Mouse (Mus musculus): ENCODE results near the gene Olfr975. TPM values are rescaled to one million over a fixed set of nuclear protein-coding genes. Genes with fewer than 3 reads are reported as not detected.
"Not testable (repeated sequence)": the region's sequence is repeated elsewhere in the genome, so short reads cannot be mapped to it uniquely, and the experiment has no call there.

Gene Olfr975
- not detected for total RNA-seq (2021)
- long read RNA-seq, experiment 1: 0 reads
- long read RNA-seq, experiment 2: 0 reads

DNA sequence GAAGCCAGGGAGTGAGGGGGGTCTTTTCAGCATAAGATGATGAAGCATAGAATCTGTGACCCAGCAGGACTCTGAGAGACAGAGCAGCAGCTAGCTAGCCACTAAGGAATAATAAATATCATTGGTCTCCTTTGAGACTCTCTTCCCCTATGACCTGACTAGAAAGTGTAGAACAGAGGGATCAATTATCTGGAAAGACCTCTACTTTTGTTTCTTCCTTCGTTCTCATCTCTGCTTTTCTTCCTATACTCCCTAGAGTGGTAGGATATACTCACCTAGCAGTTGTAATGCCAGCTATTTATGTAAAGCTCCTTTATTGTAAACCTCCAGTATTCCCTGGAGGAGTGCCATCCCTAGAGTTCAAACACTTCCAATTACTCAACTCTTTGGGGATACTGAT is at the start of gene Olfr975:
TSS of gene Olfr975 (minus strand) at position 101 of the 400 bp plus-strand sequence.
- DNase-seq: no peak

DNA sequence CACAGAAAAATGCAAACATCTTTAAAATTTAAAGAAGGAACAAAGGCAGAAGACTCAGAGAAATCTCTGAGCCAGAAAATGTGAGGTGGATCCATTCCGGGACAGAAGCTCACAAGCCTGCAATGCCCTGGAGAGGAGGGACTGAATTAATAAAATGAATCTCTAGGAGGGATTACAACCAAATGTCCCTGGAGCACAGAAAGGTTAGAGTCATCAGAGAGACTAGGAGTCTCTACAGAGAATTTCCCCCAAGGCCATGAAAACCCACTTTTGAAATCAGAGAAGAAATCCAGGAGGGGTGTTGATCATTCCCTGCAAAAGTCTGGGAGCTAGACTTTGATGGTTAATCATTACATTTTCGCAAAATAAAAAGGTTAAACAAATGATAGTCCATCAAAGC is 40.0 kb upstream of the Olfr975 start, which contains the start of gene Olfr978:
TSS of gene Olfr978 (plus strand) at position 301 of the 400 bp plus-strand sequence.
- DNase-seq: no peak

DNA sequence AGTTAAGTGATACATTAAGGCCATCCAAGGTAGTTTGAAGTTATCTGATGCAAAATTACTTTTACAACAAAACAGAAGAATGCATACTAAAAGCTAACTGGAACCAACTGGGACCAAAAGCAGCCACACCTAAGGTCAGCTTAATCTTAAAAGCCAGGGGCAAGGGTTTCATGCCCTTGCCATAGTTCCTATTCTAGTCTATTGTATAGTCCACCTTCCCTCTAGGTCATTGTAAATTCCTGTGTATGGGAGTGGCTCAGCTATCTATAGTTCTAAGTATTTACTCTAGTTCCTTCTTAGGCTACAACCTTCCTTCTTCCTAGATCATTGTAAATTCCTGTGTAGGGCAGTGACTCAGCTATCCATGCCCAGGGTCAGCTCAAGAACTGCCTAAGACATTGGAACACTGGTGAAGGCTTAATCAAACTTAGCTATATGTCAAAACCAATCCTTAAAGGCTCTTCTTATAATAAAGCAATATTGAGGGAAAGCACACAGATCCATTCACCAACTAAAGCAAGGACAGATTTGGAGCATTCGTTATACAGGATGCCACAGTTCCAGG is 24.8 kb upstream of the Olfr975 start:
- not testable (repeated sequence) for DNase-seq

DNA sequence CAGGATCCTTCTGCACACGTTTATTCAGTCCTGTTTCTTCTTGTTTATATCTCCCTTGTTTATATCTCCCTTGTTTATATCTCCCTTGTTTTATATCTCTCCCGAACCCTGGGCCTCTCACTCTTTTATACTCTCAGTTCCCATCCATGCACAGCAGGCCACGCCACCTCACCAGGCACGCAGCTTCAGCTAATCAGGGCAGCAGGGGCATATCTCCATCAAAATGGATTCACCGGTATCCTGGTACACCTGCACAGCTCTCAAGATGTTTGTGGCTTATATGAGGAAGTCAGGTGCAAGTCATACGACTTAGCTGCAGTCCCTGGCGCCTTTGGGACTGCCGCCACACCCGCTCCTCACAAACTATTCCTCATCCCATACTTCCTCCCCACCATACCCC is 9.2 kb upstream of the Olfr975 start, which contains the start of gene Olfr976:
TSS of gene Olfr976 (minus strand) at position 101 of the 400 bp plus-strand sequence.
- DNase-seq: not testable (repeated sequence)

DNA sequence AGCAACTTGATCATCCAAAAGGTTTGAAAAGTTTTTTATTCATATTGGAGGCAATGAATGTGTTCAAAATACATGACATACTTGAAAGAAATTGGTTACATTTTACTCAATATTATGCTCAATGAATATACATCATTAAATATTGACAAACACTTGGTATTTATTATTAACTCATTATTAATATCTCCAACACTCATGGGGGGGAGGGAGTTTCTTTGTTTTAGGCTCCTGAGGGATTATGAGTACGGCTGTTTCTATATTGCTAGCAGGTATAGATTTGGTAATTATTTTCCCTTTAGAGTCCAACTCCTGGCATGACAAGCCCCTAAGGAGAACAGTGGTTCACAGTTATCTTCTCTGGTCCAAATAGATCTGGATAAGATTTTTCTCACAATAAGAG is 14.6 kb downstream of the Olfr975 start, which contains the start of gene Olfr974:
TSS of gene Olfr974 (plus strand) at position 301 of the 400 bp plus-strand sequence.
- DNase-seq: no peak

DNA sequence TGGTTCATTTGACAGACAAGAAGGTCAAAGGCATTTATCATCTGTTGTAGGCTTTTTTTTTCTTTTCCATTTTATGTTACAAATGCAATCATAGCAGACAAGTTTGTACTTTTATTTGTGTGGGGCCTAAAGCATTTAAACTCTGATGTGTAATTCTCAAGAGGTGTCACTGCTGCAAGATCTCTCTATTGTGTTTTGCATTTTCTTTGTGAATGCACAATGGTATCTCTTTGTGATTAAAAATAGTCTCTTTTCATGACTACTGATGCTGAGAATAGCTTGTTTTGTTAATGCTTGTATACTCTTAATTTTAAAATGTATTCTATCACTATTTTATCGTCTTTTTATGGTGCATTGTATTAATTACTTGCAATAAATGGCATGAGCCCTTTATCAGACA is 23.0 kb downstream of the Olfr975 start:
- not testable (repeated sequence) for DNase-seq

DNA sequence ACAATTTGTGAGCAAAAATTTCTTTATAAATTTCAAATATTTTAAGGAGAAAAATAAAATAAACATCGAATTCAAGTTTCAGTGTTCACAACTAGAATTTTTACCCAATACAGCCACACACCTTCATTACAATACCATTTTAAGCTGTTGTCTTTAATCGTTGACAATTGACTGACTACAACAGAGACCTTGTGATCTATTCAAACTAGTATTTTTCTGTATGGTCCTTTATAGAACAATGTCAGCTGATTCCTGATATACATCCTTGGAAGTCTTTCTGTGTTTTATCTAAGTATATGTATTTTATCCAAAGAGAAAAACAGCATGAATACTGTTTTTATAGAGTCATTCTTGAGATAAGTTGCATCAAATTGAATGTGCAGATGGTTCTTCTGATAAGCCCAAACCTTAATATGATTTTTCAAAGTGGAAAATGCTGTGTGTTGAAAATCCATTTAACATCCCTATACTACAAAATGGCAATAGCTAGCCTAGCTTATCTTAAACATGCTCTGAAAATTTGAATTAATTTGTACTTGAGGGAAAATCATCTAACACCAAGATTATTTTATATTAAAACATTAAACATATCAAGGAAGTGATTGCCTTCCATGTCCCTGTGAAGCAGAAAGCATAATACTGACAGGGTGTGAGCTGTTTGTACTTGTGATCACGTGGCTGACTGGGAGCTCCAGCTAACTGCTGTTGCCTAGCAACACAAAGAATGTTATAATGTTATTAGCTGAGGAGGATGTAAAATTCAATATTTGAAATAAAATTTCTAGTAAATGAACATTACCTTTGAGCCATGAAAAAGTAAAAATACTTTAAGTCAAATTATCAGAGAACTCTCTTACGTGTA is 23.6 kb downstream of the Olfr975 start:
- DNase-seq: not testable (repeated sequence)

DNA sequence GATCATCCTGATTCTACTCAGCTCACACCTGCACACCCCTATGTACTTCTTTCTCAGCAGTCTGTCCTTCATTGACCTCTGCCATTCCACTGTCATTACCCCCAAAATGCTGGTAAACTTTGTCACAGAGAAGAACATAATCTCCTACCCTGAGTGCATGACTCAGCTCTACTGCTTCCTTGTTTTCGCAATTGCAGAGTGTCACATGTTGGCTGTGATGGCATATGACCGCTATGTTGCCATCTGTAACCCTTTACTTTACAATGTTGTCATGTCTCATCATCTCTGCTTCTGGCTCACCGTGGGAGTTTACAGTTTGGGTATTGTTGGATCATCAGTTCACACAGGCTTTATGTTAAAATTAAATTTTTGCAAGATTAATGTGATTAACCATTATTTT is 41.9 kb downstream of the Olfr975 start:
- no peak for DNase-seq

DNA sequence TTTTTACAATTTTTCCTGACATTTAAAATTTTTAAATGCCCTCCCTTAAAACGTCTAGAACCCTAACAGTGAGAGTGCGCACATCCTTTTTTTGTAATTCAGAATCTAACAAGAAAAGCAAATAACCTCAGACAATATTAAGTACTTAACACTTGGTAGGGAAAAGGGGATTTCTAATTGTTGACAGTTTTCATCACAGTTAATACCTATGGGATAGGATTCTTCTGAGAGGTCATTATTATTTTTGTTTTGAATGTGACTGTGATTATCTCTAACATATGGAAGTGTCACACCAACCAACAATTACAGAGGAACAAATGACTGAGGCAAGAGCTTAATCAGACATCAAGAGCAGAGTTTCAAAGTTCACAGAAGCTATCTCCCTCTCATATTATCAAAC is 44.8 kb downstream of the Olfr975 start, which contains the start of gene Olfr229:
TSS of gene Olfr229 (plus strand) at position 301 of the 400 bp plus-strand sequence.
- no peak for DNase-seq

DNA sequence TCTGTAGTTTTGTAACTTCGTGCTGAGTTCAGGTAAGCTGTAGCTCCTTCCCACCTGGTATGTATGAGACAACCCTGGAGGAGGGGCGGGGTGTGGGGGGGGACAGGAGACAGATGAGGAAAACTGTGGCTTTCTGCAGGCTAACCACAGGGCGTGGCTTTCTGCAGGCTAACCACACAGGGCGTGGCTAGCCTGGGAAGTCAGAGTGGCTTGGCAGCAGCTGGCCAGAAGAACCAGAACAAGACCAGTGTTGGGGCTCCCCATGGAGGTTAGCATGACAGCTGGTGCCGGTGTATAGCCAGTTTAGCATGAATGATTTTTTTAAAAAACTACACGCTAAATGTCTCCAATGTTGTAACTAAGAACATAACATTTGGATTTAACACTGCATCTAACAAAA is 46.7 kb downstream of the Olfr975 start:
- no peak for DNase-seq

Other genes starting within 250 kb of the Olfr975 start
- gene Olfr149, start 244.9 kb downstream of the Olfr975 start, total RNA-seq (2021): not detected
- not detected for gene Olfr965, start 240.7 kb downstream of the Olfr975 start, total RNA-seq (2021)
- not detected for gene Olfr150, start 221.1 kb downstream of the Olfr975 start, total RNA-seq (2021)
- gene Olfr967, start 205.8 kb downstream of the Olfr975 start, total RNA-seq (2021): not detected
- not detected for gene Olfr968, start 168.8 kb downstream of the Olfr975 start, total RNA-seq (2021)
- not detected for gene Olfr969, start 161.1 kb downstream of the Olfr975 start, total RNA-seq (2021)
- not detected for gene Olfr970, start 143.2 kb downstream of the Olfr975 start, total RNA-seq (2021)
- gene Olfr971, start 115.2 kb downstream of the Olfr975 start, total RNA-seq (2021): not detected
- gene Olfr972, start 85.6 kb downstream of the Olfr975 start, total RNA-seq (2021): not detected
- gene Olfr229, start 44.7 kb downstream of the Olfr975 start, total RNA-seq (2021): not detected
- gene Olfr974, start 14.5 kb downstream of the Olfr975 start, total RNA-seq (2021): not detected
- not detected for gene Olfr976, start 9.1 kb upstream of the Olfr975 start, total RNA-seq (2021)
- not detected for gene Olfr978, start 40.1 kb upstream of the Olfr975 start, total RNA-seq (2021)
- not detected for gene Olfr979, start 51.4 kb upstream of the Olfr975 start, total RNA-seq (2021)
- not detected for gene Olfr980, start 57.5 kb upstream of the Olfr975 start, total RNA-seq (2021)
- gene Olfr981, start 69.4 kb upstream of the Olfr975 start, total RNA-seq (2021): not detected
- gene Olfr982, start 121.8 kb upstream of the Olfr975 start, total RNA-seq (2021): not detected
- gene Olfr983, start 141.5 kb upstream of the Olfr975 start, total RNA-seq (2021): not detected
- gene Olfr984, start 162.2 kb upstream of the Olfr975 start, total RNA-seq (2021): not detected
- gene Olfr985, start 178.1 kb upstream of the Olfr975 start, total RNA-seq (2021): not detected
- not detected for gene Tmem225, start 196.1 kb upstream of the Olfr975 start, total RNA-seq (2021)
- gene Olfr986, start 228.9 kb upstream of the Olfr975 start, total RNA-seq (2021): not detected
- gene Zfp202, start 240.3 kb upstream of the Olfr975 start, total RNA-seq (2021): 1 to 10 TPM; 1.3 to 1.4 TPM

All from gastrocnemius, postnatal 25 days (tissue).